Mouse (Mus musculus) lung, postnatal 25 days (tissue): ENCODE measurements around the gene Dnah11.
A peak's percentile ranks its signal among the peaks of the same experiment; 100 is the strongest.

Experiments
- DNase-seq: peaks from one replicate; pipeline ENCODE4 v3.0.0; 2022; ENCODE audit warnings: low spot score

Gene Dnah11

DNA sequence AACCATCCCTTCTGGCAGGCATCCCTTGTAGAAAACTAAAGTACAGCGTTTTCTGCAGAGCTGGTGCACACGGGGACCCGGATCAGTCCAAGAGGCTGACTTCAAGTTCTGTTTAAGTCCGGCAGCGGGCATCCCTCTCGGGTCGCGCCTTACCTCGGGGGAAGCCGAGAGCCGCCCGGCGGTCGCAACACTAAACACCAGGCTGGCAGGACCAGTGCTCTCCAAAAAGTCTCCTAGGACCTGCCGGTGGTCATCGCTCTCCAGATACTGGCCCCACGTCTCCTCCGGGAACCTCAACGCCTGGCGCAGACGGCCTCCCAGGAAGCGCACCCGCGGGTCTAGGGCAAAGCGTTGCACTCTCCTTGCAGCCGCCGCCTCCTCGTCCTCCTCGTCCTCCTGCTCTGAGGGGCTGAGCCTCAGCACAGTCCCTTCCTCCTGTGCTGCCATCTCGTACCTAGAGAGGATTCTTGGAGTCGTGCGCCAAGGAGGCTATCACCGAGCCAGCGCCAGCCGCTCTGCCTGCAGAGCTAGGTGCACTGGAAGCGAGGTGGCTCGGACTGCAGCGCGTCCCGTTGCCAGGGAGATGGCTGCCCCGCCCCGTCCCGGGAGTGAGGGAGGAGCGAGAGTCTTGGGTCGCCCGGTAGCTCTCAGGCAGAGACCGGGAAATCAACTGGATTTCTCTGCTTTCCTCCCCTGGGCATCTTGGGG lies at the start of gene Dnah11:
TSS of gene Dnah11 (minus strand) at position 658 of the 708 bp plus-strand sequence.
- peak; percentile 77 for DNase-seq

DNA sequence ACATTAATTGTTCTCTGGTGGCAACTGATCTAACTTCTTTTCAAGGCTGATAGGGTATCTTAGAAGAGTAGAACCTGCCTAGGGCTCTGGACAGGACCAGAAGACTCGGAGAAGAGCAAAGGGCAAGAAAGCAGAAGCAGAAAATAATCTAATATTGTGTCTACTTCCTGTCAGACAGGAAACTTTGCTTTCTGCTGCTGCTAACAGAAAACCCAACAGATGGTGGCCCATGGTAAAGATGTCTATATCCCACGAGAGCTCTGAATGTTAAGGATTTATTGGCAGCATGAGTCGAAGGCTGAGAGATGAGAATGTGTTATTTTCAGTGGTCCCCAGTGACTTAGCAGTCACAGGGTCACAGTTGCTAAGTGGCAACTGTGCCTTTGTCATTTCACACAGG lies 22.3 kb upstream of the Dnah11 start:
- no peak for DNase-seq

DNA sequence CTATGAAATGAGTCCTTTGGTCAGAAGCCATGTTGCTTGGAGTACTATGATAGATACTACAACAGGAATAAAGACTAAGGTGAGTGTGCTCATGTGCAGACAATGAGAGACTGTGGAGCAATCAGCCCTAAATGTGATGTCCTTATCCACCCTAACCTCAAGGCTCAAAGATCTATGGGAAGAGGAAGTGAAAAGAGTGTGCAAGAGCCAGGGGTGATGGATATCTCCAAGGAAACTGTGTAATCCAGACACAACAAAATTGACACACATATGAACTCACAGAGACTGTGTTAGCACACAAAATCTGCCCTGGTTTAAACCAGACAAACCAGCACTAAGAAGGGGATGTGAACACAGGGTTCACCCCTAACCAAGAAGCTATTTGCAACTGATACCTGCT lies 21.2 kb upstream of the Dnah11 start:
- no peak for DNase-seq

DNA sequence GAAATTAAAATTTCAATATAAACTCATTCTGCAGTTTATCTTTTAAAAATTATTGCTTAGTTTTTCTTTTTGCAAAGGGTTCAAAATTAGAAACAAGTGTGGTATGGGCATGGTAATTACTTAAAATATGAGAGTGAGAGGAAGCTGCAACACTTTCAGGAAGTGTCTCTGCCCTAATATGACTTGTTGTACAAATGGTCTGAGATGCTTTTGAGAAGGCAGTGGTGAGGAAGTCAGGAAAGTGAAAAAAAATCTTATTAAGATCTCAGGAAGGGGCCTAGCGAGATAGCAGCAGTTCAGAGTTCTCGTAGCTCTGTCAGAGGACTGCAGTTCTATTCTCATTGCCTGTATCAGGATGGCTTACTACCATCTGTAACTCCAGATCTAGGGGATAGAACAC lies 13.3 kb upstream of the Dnah11 start:
- no peak for DNase-seq

DNA sequence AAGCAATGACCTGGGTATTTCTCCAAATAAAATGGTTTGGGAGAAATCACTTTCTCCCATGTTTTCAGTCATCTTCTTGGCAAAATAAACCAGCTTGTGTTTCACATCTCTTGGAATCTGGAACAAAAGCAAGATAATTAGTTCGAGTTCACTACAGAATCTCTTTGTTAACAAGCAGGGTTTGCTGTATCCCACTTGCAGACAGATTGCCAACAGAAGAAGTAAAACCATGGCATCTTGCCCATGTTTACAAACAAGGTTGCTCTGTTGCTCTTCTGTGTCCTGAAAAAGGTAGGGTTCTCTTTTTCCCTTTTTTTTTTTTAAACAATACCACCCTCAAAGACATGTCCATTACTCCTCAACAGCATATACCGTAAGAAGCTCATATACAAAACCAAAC lies 2.3 kb downstream of the Dnah11 start:
- no peak for DNase-seq

DNA sequence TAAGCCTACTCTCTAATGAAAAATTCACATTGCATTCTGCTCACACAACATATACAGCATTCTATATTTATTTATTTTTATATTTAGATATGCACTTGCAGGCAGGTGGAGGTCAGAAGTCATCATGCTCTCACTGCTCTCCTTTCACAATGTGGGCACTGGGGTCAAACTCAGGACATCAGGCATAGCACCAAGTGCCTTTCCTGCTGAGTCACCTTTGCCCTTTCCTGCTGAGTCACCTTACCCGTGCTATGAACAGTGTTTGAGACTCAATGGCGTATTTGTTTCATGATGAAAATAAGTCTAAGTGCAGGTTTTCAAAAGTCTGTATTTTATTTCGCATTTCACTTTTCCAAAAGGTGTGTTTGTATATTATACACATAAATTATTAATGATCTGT lies 9.3 kb downstream of the Dnah11 start:
- no peak for DNase-seq

DNA sequence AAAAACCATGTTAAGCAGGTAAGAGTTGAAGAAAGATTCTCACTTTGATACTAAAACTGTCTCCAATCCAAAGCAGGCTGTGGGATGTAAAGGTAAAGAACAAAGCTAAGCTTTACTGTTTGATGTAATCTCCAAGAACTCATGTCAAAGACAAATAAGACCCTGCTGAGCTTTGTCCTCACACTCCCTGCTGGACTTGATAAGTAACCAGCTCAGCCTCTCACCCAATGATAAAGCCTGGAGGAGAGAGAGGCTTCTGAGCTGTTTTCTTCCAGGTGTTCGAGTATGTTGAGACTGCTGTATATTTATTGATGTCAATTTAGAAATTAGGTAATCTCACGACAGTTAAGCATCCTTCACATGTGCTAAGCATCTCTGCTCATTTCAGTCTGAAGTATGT lies 11.2 kb downstream of the Dnah11 start:
- DNase-seq, result no peak

DNA sequence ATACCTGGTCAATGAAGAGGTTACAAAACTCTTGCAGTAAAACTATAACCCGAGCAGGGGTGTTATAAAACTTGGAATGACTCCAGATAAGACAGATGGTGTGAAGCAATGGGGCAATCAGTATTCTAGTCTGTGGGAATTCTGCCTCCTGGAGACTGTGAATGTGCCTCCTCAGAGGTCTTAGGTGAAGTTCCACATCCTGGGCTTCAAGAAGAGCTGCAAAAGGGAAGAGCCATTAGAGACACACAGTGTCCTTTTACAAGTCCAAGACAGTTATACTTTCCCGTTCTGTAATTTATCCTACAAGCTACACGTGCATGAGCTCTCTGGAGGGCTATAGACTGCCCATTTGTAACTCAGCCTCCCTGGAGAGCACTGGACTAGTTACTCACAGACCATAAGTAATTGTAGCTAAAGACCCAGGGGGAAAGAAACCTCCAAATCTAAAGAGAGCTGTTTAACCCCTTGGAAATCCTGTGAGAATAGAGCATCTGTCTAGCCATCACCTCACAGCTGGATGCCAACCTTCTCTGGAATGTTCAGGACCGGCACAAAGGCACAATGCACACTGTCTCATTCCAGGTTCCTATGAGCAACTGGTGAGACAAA lies 11.9 kb downstream of the Dnah11 start:
- no peak for DNase-seq

DNA sequence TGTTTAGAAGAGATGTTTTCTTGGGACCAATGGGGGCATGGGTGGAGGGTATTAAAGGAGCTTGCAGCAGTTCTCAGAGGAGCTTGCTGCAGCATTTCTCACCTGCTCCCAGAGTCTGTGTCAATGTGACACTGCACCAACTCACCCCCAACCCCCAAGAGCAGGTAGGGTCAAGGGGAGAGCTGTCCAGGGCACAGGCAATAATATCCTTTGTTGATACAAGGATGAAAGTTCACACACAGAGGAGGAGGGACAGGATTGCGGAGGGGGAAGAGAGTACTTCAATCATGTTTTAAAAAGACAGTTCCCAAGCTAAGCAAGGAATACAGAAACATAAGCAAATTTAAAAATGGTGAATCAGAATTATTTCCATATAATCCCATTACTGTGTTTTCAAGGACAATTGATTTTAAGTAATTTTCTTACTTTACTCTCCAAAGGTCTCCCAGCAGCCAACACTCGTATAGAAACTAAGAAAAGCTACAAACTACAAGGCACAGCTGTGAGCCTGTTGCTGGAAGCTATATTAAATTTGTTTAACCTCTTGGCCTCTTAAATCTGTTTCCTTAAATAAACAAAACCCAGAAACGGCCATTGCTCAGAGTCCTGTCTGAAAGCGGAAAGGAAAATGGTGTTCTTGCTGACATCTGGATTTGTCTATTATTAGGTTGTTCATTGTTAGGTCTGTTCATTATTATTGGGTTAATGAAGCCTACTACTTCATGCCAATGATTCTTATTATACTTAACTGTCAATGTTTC lies 12.5 kb downstream of the Dnah11 start:
- DNase-seq, result no peak

DNA sequence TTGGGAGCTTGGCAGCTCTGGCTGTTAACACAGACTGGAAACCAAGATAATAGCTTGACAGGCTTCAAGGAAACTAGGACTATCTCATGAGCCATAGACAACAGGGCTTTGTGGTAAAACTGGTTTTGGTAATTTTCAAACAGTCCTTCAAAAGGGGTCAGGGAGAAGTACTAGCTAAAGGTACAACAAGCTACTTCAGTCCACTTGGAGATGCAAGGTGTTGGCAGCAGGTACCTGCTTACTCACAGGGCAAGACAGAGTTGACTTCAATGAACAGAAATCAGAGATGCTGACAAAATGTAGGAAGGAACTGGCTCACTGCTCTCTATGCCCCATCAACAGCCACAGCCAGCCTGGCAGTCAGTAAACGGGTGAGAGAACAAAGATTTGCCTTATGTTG lies 14.1 kb downstream of the Dnah11 start:
- peak; percentile 16 for DNase-seq

DNA sequence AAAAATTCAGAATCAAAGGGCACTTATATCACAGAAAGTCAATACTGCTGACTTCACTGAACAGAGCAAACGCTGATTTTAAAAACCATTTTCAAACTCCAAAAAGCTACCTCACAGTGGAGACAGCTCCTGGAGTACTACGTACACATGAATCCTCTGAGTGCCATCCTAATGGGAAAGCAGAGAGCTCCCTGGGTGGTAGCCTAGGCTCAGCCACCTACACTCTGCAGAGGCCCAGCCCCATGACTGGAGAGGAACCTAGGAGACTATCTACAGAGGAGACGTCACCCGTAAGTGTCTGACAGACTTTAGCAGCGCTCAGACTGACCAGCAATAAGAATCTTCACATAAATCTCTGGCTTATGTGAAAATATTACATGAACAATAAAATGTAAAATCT lies 21.1 kb downstream of the Dnah11 start:
- DNase-seq, result no peak

DNA sequence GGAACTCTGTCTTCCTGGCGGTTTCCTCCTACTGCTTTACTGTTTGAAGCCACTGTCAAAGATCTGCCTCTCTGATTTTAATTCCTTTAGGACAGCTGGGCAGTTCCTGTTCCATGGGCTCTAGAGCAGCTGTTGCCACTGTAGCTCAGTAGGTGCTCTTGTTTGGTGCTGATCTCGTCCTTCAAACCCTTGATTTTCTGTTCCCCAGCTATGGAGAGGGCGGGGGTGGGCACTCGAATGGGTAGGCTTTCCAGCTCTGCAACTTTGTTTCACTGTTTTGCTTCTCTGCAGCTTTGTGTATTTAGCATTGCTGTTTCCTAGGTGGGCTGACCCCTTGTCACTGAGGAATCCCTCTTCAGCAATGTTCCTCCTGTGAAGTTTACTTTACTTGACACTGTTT lies 34.1 kb downstream of the Dnah11 start:
- no peak for DNase-seq

DNA sequence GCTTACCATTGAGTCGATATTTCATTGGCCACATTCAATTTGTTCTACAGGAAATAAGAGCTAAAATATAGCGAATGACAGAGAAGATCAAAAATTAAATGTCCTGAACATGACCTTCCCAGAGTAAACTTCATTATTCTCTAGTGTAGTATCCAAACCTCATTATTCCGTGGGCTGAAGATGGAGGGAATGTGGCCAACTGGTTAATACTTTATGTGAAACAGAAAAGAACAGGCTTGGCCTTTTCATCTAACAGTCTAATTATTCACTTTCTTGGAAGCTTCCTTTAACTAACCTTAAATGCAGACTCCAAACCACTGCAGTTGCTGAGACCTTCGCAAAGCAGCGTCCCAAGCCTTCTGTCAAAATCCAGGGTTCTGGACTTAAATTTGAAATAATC lies 41.9 kb downstream of the Dnah11 start:
- no peak for DNase-seq

DNA sequence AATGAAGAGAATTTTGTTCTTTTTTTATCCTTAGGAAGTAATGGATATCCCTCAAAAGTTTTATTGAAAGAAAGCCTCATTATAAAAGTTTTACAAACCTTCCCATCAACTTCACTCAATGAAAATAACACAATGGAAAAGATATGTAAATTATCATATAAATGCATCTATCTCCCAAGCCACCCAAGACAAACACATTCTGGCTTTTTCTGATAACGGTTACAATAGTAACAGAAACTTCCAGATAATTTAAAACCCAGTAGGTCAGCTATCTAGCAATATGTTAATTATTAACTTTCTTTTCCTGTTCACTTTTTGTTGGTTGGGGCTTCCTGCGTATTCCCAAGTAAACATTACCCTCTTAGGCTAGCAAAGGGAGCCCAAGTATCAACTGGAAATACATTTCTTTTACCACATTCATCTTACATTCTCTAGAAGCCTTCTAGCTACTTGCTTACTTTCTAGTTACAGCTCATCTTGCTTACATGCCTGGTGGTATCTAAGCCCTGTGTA lies 51.3 kb downstream of the Dnah11 start:
- no peak for DNase-seq

DNA sequence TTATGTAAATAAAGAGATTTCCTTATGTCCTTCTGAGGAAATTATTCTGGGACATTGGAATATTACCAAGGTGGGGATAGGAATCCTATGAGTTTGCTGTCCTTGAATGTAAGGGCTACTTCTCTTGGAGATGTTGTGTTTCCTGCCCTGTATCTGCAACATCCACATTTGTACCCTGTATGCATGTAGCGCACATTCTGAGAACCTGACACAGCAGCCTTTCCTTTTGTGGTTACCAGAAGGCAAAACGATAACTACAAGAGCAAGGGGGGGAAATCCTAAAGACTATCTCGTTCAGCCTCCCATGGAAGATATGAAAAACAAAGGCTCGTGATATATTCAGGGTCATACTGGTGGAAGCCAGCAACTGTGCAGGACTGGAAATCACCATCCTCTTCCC lies 70.7 kb downstream of the Dnah11 start:
- DNase-seq, result no peak

DNA sequence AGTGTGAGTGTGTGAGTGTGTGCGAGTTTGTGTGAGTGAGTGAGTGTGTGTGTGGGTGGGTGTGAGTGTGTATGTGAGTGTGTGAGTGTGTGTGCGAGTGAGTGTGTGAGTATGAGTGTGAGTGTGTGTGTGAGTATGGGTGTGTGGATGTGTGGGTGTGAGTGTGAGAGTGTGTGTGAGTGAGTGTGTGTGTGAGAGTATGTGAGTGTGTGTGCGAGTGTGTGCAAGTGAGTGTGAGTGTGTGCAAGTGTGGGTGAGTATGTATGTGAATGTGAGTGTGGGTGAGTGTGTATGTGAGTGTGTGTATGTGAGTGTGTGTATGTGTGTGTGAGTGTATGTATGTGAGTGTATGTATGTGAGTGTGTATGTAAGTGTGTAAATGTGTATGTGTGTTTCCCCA lies 79.2 kb downstream of the Dnah11 start:
- DNase-seq, result no peak

DNA sequence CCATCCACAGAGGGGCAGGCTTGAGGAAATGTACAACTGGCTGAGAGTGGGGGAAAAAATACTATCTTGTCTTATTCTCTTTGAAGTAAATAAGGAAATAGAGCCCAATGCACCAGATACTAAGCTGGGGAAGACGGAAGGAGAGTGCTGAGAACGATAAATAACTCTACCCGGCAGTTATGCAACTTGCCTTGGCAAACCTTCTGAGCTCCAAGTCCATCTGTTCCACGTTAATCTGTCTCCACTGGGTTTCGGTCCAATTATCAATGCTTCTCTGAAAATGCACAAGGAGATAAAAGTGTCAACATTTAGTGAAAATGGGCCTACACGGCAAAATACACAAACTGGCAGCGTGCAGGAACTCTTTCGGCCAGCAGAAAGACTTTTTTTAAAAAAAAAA lies 86.2 kb downstream of the Dnah11 start:
- peak; percentile 18 for DNase-seq

DNA sequence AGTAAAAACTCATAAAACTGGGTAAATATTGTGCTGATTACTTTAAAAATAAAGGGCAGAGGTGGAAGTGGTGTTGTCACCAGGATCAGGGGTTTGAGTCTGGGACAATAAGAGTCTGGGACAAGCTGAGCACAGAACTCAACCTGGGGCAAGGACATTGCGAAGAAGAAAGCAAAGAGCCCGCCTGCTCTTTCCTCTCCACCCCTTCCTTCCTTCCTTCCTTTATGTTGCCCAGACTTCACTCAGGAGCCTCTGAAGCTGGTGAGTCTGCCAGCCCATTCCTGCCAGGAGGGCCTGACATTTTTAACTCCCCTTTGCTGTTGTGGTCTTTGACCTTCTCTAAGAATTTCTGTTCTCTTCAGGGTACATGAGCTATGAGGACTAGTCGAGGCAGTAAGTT lies 86.9 kb downstream of the Dnah11 start:
- no peak for DNase-seq

DNA sequence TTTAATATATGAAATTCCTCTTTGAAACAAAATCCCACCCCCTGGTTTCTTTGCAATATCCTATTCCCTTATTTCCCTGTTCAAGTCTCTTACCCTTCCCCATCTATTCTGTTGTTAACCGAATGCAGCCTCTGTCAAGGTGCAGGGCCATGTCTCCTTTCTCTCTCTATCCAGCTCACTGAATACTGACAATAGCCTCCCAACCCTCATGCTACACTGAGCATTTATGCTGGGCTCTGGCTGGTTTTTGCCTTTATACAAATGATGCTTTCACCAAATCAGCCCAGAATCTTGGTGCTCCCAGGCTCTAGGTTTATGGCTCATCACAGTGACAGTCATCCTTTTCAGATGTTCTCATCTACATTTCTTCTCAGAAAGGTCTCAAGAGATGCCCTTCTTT lies 91.1 kb downstream of the Dnah11 start:
- DNase-seq, result no peak

DNA sequence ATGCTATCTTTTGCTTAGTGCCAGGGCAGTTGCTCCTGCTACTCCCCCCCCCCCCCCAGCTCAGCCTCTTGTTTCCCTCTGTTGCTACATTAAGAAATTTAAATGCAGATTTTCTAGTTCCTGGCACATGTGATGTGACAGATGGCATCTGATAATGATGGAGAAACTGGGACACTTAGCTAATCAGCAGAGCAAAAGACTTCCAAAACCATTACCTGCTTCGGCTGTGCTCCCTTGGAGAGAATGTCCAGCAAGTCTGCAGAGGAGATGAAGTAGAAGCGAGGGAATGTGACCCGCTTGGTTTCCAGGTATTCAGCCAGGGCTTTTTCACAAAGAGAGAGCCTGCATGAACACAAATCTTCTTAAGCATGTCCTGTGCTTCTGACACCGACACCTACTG lies 94.3 kb downstream of the Dnah11 start:
- DNase-seq, result no peak

DNA sequence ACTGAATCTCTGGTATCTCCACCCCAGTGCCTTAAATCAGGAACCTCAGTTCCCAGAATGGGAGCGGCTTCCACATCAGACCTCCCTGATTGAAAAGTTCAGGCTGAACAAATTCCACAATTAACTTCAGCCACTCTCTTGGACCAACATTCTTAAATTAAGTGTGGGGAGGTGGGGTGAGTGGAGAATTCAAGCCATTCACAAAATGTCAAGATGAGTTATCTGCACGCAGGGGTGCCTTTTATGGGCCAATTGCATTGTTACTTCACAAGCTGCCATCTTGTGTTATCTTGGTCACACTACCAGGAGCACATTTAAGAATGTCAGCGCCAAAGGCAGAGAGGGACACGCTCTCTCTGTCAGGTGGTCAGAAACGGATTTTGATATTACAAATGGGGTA lies 99.1 kb downstream of the Dnah11 start:
- DNase-seq, result no peak

DNA sequence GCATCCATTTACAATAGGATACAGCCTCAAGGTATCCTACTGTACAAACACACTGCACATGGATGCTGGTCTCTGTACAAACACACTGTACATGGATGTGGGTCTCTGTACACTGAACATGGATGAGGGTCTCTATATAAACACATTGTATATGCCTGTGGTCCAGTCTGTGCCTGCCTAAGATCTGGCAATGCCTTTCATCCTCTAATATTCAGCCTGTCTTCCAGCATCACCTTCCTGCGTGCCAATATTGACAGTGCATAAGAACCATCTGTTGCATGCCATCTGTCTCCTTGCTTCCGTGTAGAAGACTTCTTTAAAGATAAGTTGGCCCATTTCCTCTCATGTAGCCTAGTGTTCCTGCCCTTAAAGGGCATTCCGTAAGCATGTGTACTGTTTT lies 100.6 kb downstream of the Dnah11 start:
- DNase-seq, result no peak

DNA sequence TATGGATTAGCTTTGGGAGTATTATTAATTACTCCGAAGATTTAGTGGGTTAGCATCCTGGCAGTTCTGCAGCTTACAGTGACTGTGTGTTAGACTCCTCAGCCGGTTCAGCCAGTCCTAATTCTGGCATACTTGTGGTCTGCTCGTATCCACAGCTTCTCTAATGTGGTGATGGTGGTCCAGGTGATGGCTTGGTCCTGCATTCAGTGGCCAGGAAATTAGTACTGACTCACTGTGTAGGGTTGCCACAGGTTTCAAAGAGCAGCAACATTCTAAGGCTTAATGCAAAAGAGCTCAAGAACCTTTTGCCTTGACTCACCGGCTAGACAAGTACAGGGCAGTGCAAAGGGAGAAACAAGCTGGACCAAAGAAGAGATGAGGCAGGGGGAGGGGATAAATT lies 103.9 kb downstream of the Dnah11 start:
- DNase-seq, result no peak
